Mouse (Mus musculus) liver, embryonic 11.5 days (tissue): ENCODE results near the gene Psma5. TPM values are rescaled to one million over a fixed set of nuclear protein-coding genes. Genes with fewer than 3 reads are reported as not detected.

Source experiments
- ATAC-seq: fragments of 200-750 bp; cut with Nextera tagmentation; replicated peaks from 2 replicates; pipeline ENCODE4 v1.8.0; 2017; ENCODE audit warnings: moderate number of reproducible peaks, mild to moderate bottlenecking, moderate TSS enrichment, moderate library complexity; ENCODE audit not compliant: low FRiP score
- DNase-seq: peaks from one replicate; pipeline ENCODE4 v3.0.0-alpha.2; 2017; ENCODE audit warnings: low spot score
- H3K27ac ChIP-seq: fragments of 300-500 bp; sonication (generic); 2 replicates; pipeline ENCODE4 v1.5.1; 2014; ENCODE audit warnings: mild to moderate bottlenecking, low read depth, low read length, control low read depth
- H3K27me3 ChIP-seq: fragments of 300-500 bp; sonication (generic); replicated peaks from 2 replicates; pipeline ENCODE4 v1.6.1; 2014; ENCODE audit warnings: low read length, mixed read lengths; ENCODE audit not compliant: control insufficient read depth, insufficient read depth
- H3K36me3 ChIP-seq: fragments of 300-500 bp; sonication (generic); 2 replicates; pipeline ENCODE4 v1.6.1; 2014; ENCODE audit warnings: mild to moderate bottlenecking, low read length, moderate library complexity, mixed read lengths; ENCODE audit not compliant: control insufficient read depth, insufficient read depth
- H3K4me1 ChIP-seq: fragments of 300-500 bp; sonication (generic); replicated peaks from 2 replicates; pipeline ENCODE4 v1.6.1; 2014; ENCODE audit warnings: low read length, mixed read lengths; ENCODE audit not compliant: control insufficient read depth, insufficient read depth
- H3K4me2 ChIP-seq: fragments of 300-500 bp; sonication (generic); 2 replicates; pipeline ENCODE4 v1.6.1; 2014; ENCODE audit warnings: mild to moderate bottlenecking, control low read depth, moderate library complexity
- H3K4me3 ChIP-seq: fragments of 300-500 bp; sonication (generic); 2 replicates; pipeline ENCODE4 v1.5.1; 2014; ENCODE audit warnings: low read depth, low read length, control low read depth
- H3K9ac ChIP-seq: fragments of 300-500 bp; sonication (generic); 2 replicates; pipeline ENCODE4 v1.6.1; 2014; ENCODE audit warnings: low read depth, low read length, control low read depth
- H3K9me3 ChIP-seq: fragments of 300-500 bp; sonication (generic); 2 replicates; pipeline ENCODE4 v1.6.1; 2016; ENCODE audit warnings: low read length, inconsistent platforms, mixed read lengths; ENCODE audit not compliant: control insufficient read depth
- WGBS: fragments of 180-500 bp; shearing (Covaris S2); extraction: QIAGEN DNeasy Blood & Tissue Kit; methylation state at CpG from one replicate; pipeline ENCODE4 v1.1.7; 2014; 5-methylcytosine and 5-hydroxymethylcytosine counted together
- polyA plus RNA-seq: library from polyadenylated mRNA; unstranded; fragments of >200 nt; fragmentation: Nextera tagmentation; extraction: Ambion mirVana; gene quantifications from 2 replicates; pipeline ENCODE4 v1.2.1, GENCODE M21; 2014

Gene Psma5
- polyA plus RNA-seq, 1 experiment from 2014 or later: 335 TPM

DNA sequence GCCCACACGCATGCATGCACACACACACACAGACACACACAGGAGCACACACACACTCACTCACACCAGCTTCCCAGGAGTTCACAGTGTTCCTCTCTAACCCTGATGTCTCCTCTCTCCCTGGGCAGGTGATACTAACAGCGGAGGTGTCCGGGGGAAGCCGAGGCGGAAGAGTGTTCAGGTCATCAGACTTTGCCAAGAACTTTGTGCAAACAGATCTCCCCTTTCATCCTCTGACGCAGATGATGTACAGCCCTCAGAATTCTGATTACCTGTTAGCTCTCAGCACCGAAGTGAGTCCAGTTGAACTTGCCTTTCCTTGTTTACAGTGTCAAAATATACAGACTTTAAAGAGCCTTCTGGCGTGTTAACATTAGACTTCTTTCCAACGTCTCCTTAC lies 68.8 kb downstream of the Psma5 start:
- Histone ChIP-seq H3K27ac (no peak overlapping the region), H3K4me2 (no peak overlapping the region), H3K9me3 (no peaks in the 10 kb centered on the region), H3K9ac (no peak overlapping the region), H3K36me3 (no peaks in the 10 kb centered on the region), H3K4me3 (no peak overlapping the region), H3K27me3 (no peaks in the 10 kb centered on the region), H3K4me1 (peaks cover 4% of the 10 kb centered on the region; the same call in 1 of the 2 replicates)
- WGBS: 85% methylated on average over 9 of the region's 9 CpGs
- DNase-seq: no peak
- no peak for ATAC-seq

DNA sequence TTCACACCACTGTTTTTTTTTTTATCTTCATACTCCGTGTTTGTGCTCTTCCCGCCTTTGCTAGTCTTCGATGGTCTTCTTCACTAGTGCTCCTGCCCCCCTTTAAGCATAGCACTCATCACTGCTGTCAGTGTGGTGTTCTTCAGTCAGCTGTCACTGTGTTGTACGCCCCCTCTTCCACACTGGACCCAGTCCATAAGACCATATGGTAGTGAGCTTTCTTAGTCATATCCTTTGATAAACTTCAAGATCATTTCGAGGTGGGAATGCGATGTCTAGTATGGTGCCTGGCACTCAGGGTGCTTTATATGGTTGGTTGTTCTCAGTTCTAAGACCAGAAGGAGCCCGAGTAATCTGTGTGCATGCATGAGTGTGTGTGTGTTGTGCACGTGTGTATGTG lies 70.5 kb downstream of the Psma5 start:
- H3K4me1 ChIP-seq: peaks cover 4% of the 10 kb centered on the region; the same call in 1 of the 2 replicates
- H3K27me3 ChIP-seq: no peaks in the 10 kb centered on the region
- ATAC-seq: no peak
- H3K27ac ChIP-seq: no peak overlapping the region
- WGBS: 85% methylated on average over 8 of the region's 8 CpGs
- H3K4me3 ChIP-seq: no peak overlapping the region
- H3K36me3 ChIP-seq: no peaks in the 10 kb centered on the region; the same call in 1 of the 2 replicates
- H3K9ac ChIP-seq: no peak overlapping the region
- H3K4me2 ChIP-seq: no peak overlapping the region
- no peak for DNase-seq
- no peaks in the 10 kb centered on the region for H3K9me3 ChIP-seq

DNA sequence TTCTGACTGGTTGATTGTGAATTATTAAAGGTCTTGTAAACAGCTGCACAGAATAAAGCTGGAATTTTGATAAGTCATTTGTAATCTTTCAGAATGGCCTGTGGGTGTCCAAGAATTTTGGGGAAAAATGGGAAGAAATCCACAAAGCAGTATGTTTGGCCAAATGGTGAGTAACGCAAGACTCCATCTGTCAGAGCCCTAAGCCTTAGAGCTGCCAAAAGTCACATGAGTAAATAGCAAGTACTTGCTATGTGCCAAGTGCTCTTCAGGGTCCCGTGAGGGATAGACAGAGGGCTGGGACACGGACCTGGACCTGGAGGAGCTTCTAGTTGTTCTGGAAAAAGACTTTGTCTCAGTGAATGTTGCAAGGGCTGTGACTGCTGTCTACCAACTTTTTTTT lies 71.2 kb downstream of the Psma5 start:
- Histone ChIP-seq H3K4me2 (no peak overlapping the region), H3K9ac (no peak overlapping the region), H3K27me3 (no peaks in the 10 kb centered on the region), H3K9me3 (no peaks in the 10 kb centered on the region), H3K36me3 (no peaks in the 10 kb centered on the region; the same call in 1 of the 2 replicates), H3K4me3 (no peak overlapping the region), H3K27ac (no peak overlapping the region), H3K4me1 (peaks cover 2% of the 10 kb centered on the region; the same call in 1 of the 2 replicates)
- ATAC-seq (no peak), DNase-seq (no peak)
- 84% methylated on average over 3 of the region's 3 CpGs for WGBS

GRCm38 (mm10) chr3:108328441-108328841 lies 71.7 kb downstream of the Psma5 start:
- no peak for DNase-seq
- no peaks in the 10 kb centered on the region for H3K27me3 ChIP-seq
- 74% methylated on average over 9 of the region's 9 CpGs for WGBS

More at GRCm38 (mm10) chr3:108328441-108328841, 71.7 kb downstream of the Psma5 start:
- Histone ChIP-seq H3K4me2 (no peak overlapping the region), H3K4me3 (no peak overlapping the region), H3K36me3 (no peaks in the 10 kb centered on the region; the same call in 1 of the 2 replicates), H3K4me1 (no peaks in the 10 kb centered on the region), H3K27ac (no peak overlapping the region), H3K9me3 (no peaks in the 10 kb centered on the region), H3K9ac (no peak overlapping the region)
- no peak for ATAC-seq

Other genes starting within 250 kb of the Psma5 start
- 244 and 267 TPM in 2 replicates for gene Gstm1, start 239.0 kb upstream of the Psma5 start, polyA plus RNA-seq
- gene Gstm4, start 212.0 kb upstream of the Psma5 start, polyA plus RNA-seq: 21.2 and 22.8 TPM in 2 replicates
- 119 and 123 TPM in 2 replicates for gene Ampd2, start 170.3 kb upstream of the Psma5 start, polyA plus RNA-seq
- gene Gnat2, start 164.1 kb upstream of the Psma5 start, polyA plus RNA-seq: 4.2 and 5.4 TPM in 2 replicates
- gene Gnai3, start 110.8 kb upstream of the Psma5 start, polyA plus RNA-seq: 146 and 170 TPM in 2 replicates
- gene Gpr61, start 102.0 kb upstream of the Psma5 start, polyA plus RNA-seq: 0.07 TPM in 1 of 2 replicates, not detected in the other
- gene Amigo1, start 70.6 kb upstream of the Psma5 start, polyA plus RNA-seq: 0.88 and 1.5 TPM in 2 replicates
- 2.3 and 2.8 TPM in 2 replicates for gene Cyb561d1, start 55.7 kb upstream of the Psma5 start, polyA plus RNA-seq
- gene Atxn7l2, start 46.0 kb upstream of the Psma5 start, polyA plus RNA-seq: 8.7 and 8.9 TPM in 2 replicates
- gene Sypl2, start 30.3 kb upstream of the Psma5 start, polyA plus RNA-seq: 0.05 and 0.08 TPM in 2 replicates
- gene Sort1, start 27.2 kb downstream of the Psma5 start, polyA plus RNA-seq: 10.6 and 11.9 TPM in 2 replicates
- 0.47 and 1.2 TPM in 2 replicates for gene Mybphl, start 108.0 kb downstream of the Psma5 start, polyA plus RNA-seq
- 33.2 and 34.0 TPM in 2 replicates for gene Psrc1, start 126.9 kb downstream of the Psma5 start, polyA plus RNA-seq
- 2.4 and 2.5 TPM in 2 replicates for gene Celsr2, start 158.6 kb downstream of the Psma5 start, polyA plus RNA-seq
- gene Sars, start 188.3 kb downstream of the Psma5 start, polyA plus RNA-seq: 194 and 199 TPM in 2 replicates